Mouse (Mus musculus) bone marrow, adult 2 months (tissue): ENCODE data around the gene Dnaja3.

Experiments
- CTCF ChIP-seq: fragments of 200-500 bp; IDR thresholded peaks from 2 replicates; pipeline ENCODE4 v1.5.1; 2011; ENCODE audit warnings: low read length, control low read depth; ENCODE audit not compliant: control insufficient read depth, insufficient read depth
- POLR2A ChIP-seq: fragments of 200-500 bp; IDR thresholded peaks from 2 replicates; pipeline ENCODE4 v1.6.1; 2011; ENCODE audit warnings: low read depth, mild to moderate bottlenecking, control low read depth, low read length, borderline replicate concordance; ENCODE audit not compliant: control insufficient read depth

GRCm38 (mm10) chr16:4730776-4731358, 91.1 kb downstream of the Dnaja3 start:
- TF ChIP-seq CTCF: no peak
- no peak for TF ChIP-seq POLR2A
